Mouse (Mus musculus) limb, embryonic 14.5 days (tissue): ENCODE measurements around the gene Gm9603. TPM values are rescaled to one million over a fixed set of nuclear protein-coding genes. Genes with fewer than 3 reads are reported as not detected.
"Not testable (repeated sequence)": the region's sequence is repeated elsewhere in the genome, so short reads cannot be mapped to it uniquely, and the experiment has no call there.

Experiments
- ATAC-seq: fragments of 200-750 bp; cut with Nextera tagmentation; 2 replicates; pipeline ENCODE4 v1.8.0; 2017; ENCODE audit warnings: low read depth, moderate number of reproducible peaks, moderate TSS enrichment; ENCODE audit not compliant: low FRiP score
- DNase-seq: peaks from one replicate; pipeline ENCODE4 v3.0.0-alpha.2; 2015; ENCODE audit warnings: low spot score
- H3K27ac ChIP-seq: fragments of 300-500 bp; sonication (generic); replicated peaks from 2 replicates; pipeline ENCODE4 v1.5.1; 2014; ENCODE audit warnings: low read depth, mild to moderate bottlenecking, low read length, moderate library complexity, mixed read lengths
- H3K27me3 ChIP-seq: fragments of 300-500 bp; sonication (generic); 2 replicates; pipeline ENCODE4 v1.6.1; 2014; ENCODE audit warnings: low read length, mixed read lengths; ENCODE audit not compliant: control insufficient read depth, insufficient read depth
- H3K36me3 ChIP-seq: fragments of 300-500 bp; sonication (generic); 2 replicates; pipeline ENCODE4 v1.6.1; 2014; ENCODE audit warnings: mild to moderate bottlenecking, low read length, moderate library complexity, mixed read lengths; ENCODE audit not compliant: control insufficient read depth, insufficient read depth
- H3K4me1 ChIP-seq: fragments of 300-500 bp; sonication (generic); 2 replicates; pipeline ENCODE4 v1.6.1; 2014; ENCODE audit warnings: antibody characterized with exemption, low read length, mixed read lengths; ENCODE audit not compliant: control insufficient read depth, insufficient read depth
- H3K4me2 ChIP-seq: fragments of 300-500 bp; sonication (generic); replicated peaks from 2 replicates; pipeline ENCODE4 v1.6.1; 2014; ENCODE audit warnings: low read depth, mild to moderate bottlenecking, low read length, moderate library complexity; ENCODE audit not compliant: severe bottlenecking
- H3K4me3 ChIP-seq: fragments of 300-500 bp; sonication (generic); replicated peaks from 2 replicates; pipeline ENCODE4 v1.5.1; 2014; ENCODE audit warnings: low read length
- H3K9ac ChIP-seq: fragments of 300-500 bp; sonication (generic); 2 replicates; pipeline ENCODE4 v1.6.1; 2014; ENCODE audit warnings: mild to moderate bottlenecking, low read depth, low read length, moderate library complexity; ENCODE audit not compliant: severe bottlenecking
- H3K9me3 ChIP-seq: fragments of 300-500 bp; sonication (generic); 2 replicates; pipeline ENCODE4 v1.6.1; 2016; ENCODE audit warnings: low read length; ENCODE audit not compliant: control insufficient read depth
- WGBS: fragments of 180-500 bp; shearing (Covaris S2); extraction: QIAGEN DNeasy Blood & Tissue Kit; methylation state at CpG from one replicate; pipeline ENCODE4 v1.1.7; 2014; 5-methylcytosine and 5-hydroxymethylcytosine counted together
- polyA plus RNA-seq, 2 experiments: library from polyadenylated mRNA; depleted of rRNA in 1 of 2; stranded (reverse) in 1 of 2; unstranded in 1 of 2; fragments of >200 nt; fragmentation: Nextera tagmentation in 1 of 2; extraction: Ambion mirVana in 1 of 2; gene quantifications; 2 replicates each; pipeline versions ENCODE4 v1.2.1 to v1.2.3; 2012 to 2014

The Gm9603 gene
- not detected in 2 replicates for polyA plus RNA-seq (2012; rRNA removed)
- not detected in 2 replicates for polyA plus RNA-seq (2014; fragmentation: Nextera tagmentation; extraction: Ambion mirVana)

DNA sequence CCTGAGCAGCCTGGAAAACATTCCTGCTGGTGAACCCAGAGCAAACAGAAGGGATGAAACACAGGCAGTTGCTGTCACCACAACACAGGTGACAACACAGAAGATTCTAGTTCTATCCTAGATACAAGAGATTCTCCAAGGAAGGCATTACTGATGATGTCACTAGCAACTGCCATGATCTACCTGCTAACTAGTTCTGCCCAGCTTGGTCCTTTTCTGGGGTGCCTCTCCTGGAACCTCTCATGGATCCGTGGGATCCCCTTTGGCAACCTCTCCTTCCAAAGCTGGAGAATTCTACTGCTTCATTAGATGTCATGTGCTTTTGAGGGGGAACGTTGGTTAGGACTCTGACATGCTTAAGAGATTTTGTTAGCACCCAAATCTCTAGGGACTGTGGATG is at the start of gene Gm9603:
Gm9603 (minus strand) TSS at position 101 of the 400 bp plus-strand sequence.
- DNase-seq, H3K4me2 ChIP-seq, H3K4me1 ChIP-seq, H3K4me3 ChIP-seq, ATAC-seq, H3K36me3 ChIP-seq, H3K27ac ChIP-seq, H3K27me3 ChIP-seq, H3K9me3 ChIP-seq, H3K9ac ChIP-seq: not testable (repeated sequence)
- WGBS, result no CpG with 5 or more reads among the region's 2 CpGs

DNA sequence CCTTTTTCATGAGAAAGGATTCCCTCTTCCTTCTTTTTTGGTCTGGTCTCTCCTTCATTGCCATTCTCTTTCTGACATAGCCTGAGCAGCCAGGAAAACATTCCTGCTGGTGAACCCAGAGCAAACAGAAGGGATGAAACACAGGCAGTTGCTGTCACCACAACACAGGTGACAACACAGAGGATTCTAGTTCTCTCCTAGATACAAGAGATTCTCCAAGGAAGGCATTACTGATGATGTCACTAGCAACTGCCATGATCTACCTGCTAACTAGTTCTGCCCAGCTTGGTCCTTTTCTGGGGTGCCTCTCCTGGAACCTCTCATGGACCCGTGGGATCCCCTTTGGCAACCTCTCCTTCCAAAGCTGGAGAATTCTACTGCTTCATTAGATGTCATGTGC is 54.3 kb downstream of the Gm9603 start, which contains the start of gene Gm8265:
Gm8265 (minus strand) TSS at position 101 of the 400 bp plus-strand sequence.
- H3K9ac ChIP-seq, H3K4me2 ChIP-seq, H3K27ac ChIP-seq, H3K4me3 ChIP-seq, H3K36me3 ChIP-seq, DNase-seq, H3K9me3 ChIP-seq, ATAC-seq, H3K27me3 ChIP-seq, H3K4me1 ChIP-seq: not testable (repeated sequence)
- no CpG with 5 or more reads among the region's 1 CpGs for WGBS

Other genes with a start within 250 kb of the Gm9603 start
- gene Gm3194, start 232.0 kb downstream of the Gm9603 start, polyA plus RNA-seq (2012; rRNA removed), result 2.2 TPM in 2 replicates
- gene Gm3194, start 232.0 kb downstream of the Gm9603 start, polyA plus RNA-seq (2014; fragmentation: Nextera tagmentation; extraction: Ambion mirVana), result 0.54 and 1.00 TPM in 2 replicates
- not detected in 2 replicates for gene Gm8246, start 209.6 kb downstream of the Gm9603 start, polyA plus RNA-seq (2012; rRNA removed)
- gene Gm8246, start 209.6 kb downstream of the Gm9603 start, polyA plus RNA-seq (2014; fragmentation: Nextera tagmentation; extraction: Ambion mirVana), result not detected in 2 replicates
- not detected in 2 replicates for gene Gm3187, start 203.2 kb downstream of the Gm9603 start, polyA plus RNA-seq (2012; rRNA removed)
- not detected in 2 replicates for gene Gm3187, start 203.2 kb downstream of the Gm9603 start, polyA plus RNA-seq (2014; fragmentation: Nextera tagmentation; extraction: Ambion mirVana)
- gene Gm3488, start 185.8 kb downstream of the Gm9603 start, polyA plus RNA-seq (2012; rRNA removed), result 1.0 TPM in 2 replicates
- gene Gm3488, start 185.8 kb downstream of the Gm9603 start, polyA plus RNA-seq (2014; fragmentation: Nextera tagmentation; extraction: Ambion mirVana), result 0.40 and 0.91 TPM in 2 replicates
- 0.08 TPM in 1 of 2 replicates, not detected in the other for gene Gm3532, start 149.0 kb downstream of the Gm9603 start, polyA plus RNA-seq (2012; rRNA removed)
- gene Gm3532, start 149.0 kb downstream of the Gm9603 start, polyA plus RNA-seq (2014; fragmentation: Nextera tagmentation; extraction: Ambion mirVana), result not detected in 2 replicates
- gene Gm8265, start 54.4 kb downstream of the Gm9603 start, polyA plus RNA-seq (2012; rRNA removed), result not detected in 2 replicates
- not detected in 2 replicates for gene Gm8265, start 54.4 kb downstream of the Gm9603 start, polyA plus RNA-seq (2014; fragmentation: Nextera tagmentation; extraction: Ambion mirVana)
- 0.40 and 0.53 TPM in 2 replicates for gene Gm3373, start 54.1 kb upstream of the Gm9603 start, polyA plus RNA-seq (2012; rRNA removed)
- 0.23 TPM in 1 of 2 replicates, not detected in the other for gene Gm3373, start 54.1 kb upstream of the Gm9603 start, polyA plus RNA-seq (2014; fragmentation: Nextera tagmentation; extraction: Ambion mirVana)
- gene Gm3383, start 120.5 kb upstream of the Gm9603 start, polyA plus RNA-seq (2012; rRNA removed), result 2.3 and 2.5 TPM in 2 replicates
- gene Gm3383, start 120.5 kb upstream of the Gm9603 start, polyA plus RNA-seq (2014; fragmentation: Nextera tagmentation; extraction: Ambion mirVana), result 0.70 and 1.1 TPM in 2 replicates
- gene Gm3424, start 142.9 kb upstream of the Gm9603 start, polyA plus RNA-seq (2012; rRNA removed), result not detected in 2 replicates
- gene Gm3424, start 142.9 kb upstream of the Gm9603 start, polyA plus RNA-seq (2014; fragmentation: Nextera tagmentation; extraction: Ambion mirVana), result not detected in 2 replicates
- 0.06 TPM in 2 replicates for gene Gm8237, start 192.9 kb upstream of the Gm9603 start, polyA plus RNA-seq (2012; rRNA removed)
- gene Gm8237, start 192.9 kb upstream of the Gm9603 start, polyA plus RNA-seq (2014; fragmentation: Nextera tagmentation; extraction: Ambion mirVana), result 0.36 TPM in 1 of 2 replicates, not detected in the other